Mouse (Mus musculus) left cerebral cortex, adult 11 months (tissue): ENCODE measurements at regions not wholly inside any gene's neighbourhood (a gene's known extent, or its start where the extent isn't known, plus 50 kb on each side); places are given as distances from the start of the nearest gene placed in this dataset.
A peak's percentile ranks its signal among the peaks of the same experiment; 100 is the strongest.

Source experiments
- DNase-seq: peaks from one replicate; pipeline ENCODE4 v3.0.0; 2022; ENCODE audit warnings: low spot score

DNA sequence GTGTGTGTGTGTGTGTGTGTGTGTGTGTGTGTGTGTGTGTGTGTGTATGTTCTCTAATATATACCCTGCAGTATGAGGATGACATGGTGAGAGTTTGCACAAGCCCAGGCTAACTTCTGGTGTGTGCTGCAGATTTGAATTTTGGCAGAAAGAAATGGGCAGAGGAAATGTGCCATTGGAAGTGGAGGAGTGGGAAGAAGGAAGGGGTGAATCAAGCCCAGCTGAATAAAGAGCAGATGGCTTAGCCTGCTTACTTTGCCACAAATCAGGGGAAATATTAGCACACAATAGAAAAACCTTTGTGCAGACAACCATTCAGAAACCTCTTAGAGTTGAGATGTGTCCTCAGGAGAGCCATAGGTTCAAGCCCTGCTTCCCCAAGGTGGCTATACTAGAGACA lies 228.1 kb upstream of the Rgma start:
- DNase-seq, result no peak

DNA sequence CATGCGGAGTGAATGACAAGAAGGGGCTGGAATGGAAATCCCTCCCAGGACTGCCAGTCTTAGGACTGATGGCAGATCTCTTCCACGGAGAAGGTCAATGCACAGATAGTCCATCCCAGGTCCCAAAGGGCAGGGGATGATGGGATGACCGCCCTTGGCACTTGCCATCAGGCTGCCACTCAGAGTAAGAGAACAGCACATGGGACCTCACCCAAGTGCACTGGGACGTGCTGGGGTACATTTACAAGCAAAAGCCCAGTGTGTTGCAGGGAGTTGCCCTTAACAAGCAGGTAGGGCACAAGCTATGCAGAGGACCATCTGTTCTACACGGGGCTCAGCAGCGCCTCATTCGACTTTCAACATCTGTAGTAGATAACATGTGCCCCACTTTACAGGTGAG lies 224.9 kb upstream of the Rgma start:
- no peak for DNase-seq

DNA sequence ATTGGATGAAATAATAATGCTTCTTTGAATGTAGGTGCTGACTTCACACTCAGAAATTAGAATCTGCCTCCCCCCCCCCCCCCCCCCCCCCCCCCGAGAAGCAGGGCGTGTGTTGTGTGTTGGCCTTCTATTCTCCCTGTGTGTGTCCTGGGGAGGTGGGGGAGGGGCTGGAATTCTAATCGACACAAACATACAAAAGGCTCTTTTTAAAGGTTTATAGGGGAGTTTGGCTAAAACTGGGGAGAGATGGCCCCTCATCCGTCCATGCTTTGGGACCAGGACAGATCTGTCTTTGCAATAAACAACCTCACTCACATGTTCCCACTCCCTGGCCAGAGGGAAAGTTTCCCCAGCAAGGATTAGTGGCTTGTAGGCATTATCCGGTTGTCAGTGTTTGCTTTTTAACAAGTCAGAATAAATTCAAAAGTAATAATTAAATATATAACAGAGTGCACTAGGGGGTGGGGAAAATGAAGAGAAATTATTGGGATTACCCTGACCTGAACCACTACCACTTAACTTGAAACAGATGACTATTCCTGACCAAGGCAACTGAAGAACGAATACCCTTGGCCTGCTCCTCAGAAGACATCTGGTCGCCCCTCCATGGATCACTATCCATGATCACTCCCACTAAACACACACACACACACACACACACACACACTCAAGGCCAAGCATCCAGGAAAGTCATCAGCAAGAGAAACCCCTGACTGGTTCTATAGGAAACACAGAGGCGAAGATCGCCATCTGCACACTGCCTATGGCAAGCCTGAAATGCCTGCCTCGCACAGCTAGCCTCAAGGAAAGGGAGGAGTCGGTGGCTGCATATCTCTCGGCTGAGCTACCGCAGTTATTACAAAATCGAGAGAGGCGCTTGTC lies 223.5 kb upstream of the Rgma start:
- DNase-seq, result no peak

DNA sequence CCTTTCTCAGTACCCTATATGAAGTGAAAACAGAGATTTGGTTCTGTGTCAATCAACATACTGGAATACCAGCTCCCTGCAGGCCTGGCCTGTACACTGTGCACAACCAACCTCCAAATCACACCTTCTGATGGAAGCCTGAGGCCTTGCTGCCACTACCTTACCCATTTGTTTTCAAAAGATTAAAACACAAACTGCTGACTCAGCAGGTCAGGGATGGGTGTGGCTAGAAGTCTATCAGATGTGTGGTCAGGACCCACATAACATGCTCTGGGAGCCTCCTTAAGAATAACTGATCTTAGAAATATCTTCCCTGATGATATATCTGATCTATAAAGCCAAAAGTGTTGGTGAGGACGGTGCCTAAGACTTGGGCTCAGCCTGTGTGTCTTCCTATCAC lies 221.6 kb upstream of the Rgma start:
- no peak for DNase-seq

DNA sequence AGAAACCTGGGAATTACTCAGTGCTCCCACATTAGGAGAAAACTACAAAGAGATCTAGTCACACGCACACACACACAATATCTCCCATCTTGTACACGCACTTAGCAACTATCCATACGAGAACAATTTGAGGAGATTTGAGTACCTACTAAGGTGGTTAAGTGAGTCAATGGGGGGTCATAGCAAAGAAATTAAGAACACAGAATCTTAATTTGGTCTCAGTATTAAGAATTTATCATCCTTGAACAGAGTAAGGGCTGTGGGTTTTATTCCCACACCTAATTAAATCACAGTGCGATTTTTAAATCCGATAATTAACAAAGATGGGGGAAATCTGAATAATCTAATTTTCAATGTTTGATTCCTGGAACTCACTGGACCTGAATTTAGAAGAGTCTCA lies 216.5 kb upstream of the Rgma start:
- DNase-seq, result no peak

DNA sequence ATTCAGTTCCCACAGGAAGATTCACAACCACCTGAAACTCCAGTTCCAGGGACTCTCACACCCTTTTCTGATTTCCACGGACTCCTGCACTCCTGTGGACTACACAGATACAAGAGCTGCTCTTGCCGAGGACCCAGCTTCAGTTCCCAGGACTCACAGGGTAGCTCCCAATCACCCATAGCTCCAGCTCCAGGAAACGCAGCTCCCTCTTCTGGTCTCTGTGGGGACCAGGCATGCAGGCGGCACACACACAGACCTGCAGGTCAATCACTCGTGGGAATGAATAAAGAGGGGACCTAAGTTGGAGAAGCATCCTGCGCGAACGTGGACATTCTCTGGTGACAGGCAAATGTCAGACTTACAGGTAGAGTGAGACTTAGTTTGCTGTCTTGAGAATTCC lies 214.3 kb upstream of the Rgma start:
- no peak for DNase-seq

DNA sequence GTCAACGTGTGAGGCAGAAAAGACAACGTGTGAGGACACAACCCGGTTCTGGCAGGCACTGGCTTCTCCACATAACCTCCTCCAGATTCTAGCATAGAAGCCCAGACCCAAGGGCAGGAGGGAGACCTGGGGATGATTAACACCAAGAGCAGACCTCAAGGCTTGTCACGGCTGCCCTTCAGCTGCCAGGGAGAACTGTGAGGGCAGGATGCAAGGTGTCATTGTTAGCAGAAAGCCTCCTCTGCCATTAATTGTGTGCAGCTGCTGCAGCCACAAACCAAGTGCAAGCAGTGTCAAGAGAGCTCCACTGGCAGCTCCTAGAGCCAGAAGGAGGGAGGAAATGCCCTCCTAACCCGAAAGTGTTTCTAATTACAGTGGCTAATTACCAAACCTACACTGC lies 211.6 kb upstream of the Rgma start:
- DNase-seq, result no peak

DNA sequence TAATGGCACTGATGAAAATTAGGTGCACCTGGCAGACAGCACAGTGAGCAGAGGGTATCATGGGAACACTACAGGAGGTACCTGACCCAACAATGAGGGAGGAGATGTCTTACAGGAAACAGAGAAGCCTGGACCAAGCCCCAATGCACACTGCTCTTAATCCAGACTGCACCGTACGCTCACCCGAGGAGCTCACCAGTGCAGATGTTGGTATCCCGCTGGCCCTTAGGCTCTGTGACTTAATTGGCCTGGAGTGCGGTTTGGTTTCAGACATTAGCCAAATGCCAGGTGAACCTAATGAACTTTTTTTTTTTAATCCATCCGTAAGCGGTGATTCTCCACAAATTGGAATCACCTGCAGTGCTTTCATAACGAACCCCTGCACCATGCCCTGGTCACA lies 209.8 kb upstream of the Rgma start:
- no peak for DNase-seq

DNA sequence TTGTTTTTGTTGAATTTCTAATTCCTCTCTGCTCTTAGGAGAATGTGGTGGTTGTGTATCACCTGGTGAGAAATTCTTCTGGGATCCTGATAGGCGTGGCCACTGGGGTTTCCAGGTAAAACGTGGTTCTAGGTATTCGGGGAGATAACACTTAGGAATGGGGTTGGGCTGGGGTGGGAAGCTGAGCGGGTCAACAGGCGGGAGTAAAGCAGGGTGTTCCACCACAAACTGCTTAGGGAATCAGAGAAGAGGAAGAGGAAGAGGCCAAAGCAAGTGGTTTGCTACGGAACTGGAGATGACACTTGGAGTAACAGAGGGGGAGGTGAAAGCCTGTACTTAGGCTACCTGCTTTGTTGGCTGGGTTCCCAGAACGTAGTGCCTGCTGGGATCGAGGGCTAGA lies 205.9 kb upstream of the Rgma start:
- DNase-seq, result no peak

DNA sequence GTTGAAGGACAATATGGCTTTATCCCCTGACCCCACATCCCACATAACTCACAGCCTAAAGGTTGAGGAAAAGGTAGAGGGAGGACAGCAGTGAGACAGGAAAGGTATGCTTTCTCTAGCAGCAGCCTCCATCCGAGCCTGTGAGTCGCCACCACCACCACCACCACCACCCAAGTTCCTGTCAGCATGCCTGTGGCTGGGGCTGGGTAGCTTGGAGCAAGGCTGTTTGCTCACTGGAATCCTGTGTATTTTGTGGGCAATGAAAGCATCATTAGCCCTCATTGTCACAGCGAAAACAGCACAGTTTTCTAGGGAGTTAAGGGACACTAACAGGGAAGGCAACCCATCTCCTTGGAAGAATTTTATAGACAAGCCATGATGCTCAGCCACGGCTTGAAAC lies 202.7 kb upstream of the Rgma start:
- no peak for DNase-seq

DNA sequence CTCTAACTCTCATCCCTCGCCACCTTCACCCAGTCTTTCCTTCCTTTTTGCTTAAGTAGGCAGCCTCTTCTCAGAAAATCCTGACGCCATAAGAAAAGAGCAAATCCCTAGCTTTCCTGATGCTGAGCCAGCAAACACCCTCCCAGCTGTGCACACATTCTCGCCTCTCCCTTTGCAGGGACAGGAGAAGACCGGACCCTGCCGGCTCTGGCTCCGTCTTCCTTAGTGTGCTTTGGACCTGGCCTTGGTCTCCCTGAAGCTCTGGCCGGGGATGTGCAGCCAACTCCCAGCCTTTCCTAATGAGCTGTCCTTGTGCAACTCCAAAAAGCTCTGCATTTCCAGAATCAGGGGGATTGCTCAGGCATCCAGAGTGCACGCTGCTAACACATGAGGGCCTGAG lies 191.5 kb upstream of the Rgma start:
- DNase-seq, result no peak

DNA sequence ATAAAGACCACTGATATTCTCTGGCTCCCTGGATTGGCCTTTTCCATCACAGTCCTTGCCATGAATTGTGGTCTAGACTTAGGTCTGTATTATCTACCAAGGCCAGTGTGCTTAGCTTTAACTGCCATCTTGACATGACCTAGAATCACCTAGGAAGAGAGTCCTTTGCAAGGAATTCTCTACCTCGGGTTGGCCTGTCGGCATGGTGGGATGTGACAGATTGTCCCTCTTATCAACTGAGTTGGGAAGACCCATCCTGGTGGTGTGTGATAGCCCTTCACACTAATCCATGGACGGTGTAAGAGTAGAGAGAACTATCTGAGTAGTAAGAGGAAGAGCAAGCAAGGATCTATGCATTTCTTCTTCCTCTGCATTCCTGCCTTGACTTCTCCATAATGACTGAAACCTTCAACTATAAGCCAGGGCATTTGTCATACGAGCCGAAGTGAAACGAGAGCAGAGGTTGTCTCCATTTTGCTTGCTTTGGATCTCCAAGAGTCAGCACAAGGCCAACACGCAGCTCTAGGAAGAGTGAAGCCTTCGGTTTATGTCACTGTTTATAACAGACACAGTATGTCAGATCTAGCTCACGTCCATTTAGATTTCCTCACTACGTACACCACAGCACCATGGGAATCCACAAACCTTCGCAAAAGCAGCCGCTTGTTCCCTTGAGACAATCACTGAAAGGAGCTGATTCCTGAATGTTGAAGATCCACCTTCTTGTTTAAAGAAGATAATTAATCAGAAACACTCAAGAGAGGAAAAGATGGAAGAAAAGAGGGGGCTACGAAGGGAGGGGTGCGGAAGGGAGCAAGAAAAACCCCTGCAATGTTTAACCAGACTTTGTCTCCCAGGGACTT lies 190.9 kb upstream of the Rgma start:
- no peak for DNase-seq

DNA sequence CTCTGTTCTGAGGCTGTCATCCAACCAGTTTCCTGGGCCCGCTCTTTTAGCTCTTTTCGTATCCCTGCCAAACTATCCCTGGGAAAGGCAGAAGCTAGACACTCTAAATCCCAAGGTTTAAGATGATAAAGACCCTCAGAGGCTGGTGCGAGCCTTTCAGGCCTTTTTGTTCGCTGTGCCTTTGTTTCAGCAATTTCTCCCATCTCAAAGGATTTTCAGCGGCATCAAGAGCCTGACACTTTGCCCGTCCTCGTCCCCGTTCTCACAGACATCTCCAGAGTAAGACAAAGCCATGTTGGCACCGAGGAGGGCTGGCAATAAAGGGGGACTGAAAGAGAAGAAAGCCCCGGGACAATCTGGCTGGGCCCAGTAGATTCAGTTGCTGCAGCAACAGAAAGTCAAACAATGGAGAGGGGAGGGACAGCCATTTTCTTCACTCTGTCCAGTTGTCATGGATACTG lies 190.2 kb upstream of the Rgma start:
- DNase-seq, result peak; percentile 35

DNA sequence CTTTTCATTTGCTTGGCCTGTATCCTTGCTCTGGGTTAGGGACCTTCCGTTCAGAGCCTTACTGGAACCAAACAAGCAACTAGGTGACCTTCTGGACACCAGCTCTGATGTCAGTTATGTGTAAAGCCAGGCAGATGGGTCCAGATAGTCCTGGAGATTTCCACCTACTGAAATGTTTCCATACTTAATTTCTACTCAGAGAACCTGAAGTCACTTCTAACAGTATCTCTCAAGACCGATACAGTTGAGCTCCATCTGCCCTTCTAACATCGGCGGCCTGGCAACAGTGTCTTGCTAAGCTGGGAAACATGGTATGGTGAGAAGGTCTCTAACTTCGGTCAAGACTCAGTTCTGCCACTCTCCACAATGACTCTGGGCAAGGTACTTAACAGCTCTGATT lies 189.7 kb upstream of the Rgma start:
- DNase-seq, result no peak

DNA sequence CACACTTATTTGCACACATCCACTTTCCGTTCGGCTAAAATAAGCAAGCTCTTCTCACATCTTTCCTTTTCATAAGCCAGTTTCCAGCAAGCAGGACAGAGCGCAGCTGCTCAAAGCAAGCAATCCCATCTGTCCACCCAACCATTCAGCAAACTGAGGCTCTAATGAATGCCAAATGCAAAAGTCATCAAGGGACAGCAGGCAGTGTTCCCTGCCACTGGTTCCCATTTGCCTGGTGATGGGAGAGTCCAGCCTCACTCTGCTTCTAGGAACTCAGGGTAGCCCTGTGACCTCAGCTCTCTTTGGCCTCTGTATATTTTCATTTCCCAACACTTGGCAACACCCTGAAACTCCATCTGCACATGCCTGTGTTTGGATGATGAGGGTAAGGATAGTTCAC lies 188.8 kb upstream of the Rgma start:
- DNase-seq, result no peak

DNA sequence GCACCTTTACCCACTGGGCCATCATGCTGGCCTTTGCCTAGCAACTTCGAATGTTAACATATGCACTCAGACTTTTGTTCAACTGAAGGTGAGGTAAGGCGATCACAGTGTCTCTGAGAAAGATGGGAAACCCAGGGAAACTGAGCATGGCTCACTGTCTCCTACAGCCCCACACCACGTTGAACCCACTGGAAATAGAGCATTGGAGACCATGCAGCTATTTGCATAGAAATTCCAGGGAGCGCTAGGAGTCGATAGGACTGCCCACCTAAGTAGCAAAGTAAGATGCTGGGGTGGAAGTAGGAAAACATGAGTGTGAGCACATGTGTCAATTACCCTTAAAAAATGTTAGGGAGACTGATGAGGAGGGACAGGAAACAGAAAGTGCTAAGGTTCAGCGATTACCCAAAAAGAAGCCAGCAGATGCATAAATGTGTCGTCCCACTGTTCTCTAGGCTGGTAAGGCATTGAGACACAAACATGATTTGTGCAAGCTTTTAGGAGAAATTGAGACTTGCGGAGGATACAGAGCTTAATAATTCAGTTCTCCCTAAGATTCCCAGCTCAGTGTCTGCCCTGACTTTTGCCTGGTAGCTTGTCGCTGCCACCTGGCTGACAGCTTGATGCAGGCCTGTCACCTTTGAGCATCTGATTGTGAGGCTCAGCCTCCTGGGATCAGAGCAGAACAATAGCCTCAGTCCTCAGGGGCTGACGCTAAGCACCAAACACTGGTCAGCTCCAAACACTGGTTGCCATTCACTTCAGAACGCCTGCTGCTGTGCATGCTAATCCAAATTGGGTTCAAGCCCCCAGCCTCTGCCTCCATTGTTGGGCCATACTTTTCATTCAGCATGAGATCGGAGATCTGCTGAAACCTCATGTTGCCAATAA lies 183.7 kb upstream of the Rgma start:
- DNase-seq, result no peak

DNA sequence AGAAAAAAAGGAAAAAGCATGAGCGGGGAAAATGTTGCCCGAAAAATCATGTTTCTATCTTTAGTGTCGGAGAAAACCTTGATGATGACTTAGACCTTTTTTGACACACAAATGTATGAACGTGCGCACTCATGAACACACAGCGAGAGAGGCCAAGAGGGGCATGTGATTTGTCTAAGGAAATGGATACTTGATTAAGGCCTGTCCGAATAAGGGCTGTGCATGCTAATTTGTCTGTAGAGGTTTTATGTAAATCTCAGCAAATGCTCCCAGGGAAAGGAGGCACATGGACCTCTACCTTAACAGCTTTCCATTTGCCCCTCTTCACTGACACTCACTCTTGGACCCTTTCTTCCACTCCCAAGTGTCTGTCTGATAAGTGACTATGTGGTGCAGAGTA lies 182.5 kb upstream of the Rgma start:
- DNase-seq, result no peak

DNA sequence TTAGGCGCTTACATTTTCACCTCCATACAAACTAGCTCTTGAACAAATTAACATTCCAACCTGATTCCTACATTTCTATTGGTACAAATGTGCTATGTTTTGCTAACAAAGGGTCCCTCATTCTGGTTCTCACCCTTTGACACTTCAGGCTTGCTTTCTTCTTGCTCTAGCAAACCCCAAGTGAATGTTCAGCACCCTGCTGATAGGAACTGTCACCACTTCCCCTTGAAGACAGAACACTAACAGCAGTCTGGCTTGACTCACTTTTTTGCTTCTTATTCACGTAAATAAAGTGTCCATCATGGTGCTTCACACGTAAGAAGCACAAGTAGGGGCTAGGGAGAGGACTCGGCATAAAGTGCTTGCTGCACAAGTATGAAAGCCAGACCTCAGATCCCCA lies 180.0 kb upstream of the Rgma start:
- no peak for DNase-seq

DNA sequence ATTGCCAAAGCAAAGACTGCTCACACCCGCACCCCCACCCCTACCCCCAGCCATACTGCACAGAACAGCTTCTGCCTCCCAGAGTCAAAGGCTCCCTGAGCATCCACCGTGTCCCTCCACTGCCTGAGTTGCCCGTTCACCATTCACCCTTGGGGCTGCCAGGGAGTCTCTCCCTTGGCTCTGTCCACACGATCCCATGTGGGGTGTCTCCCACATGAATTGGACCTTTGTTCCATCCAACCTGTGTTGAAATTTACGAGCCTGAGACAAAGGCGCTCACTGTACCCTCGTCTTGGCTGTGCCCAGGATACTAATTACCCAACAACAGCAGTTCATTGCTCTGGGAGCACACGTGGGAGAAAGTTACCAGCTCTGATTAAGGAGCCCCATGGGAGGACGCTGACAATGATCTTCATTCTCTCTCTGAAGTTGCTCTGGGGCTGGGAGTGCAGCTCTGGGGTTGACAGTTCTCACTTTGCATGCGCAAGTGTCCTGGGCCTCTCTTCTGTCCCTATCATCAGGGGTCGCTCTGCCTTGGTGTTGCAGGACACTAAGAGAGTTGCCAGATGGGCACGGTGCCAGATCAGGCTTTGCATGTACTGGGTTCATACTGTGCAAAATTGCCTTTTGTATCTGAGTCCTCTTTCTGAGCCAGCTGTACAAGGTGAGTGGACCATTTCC lies 178.3 kb upstream of the Rgma start:
- peak; percentile 68 for DNase-seq

DNA sequence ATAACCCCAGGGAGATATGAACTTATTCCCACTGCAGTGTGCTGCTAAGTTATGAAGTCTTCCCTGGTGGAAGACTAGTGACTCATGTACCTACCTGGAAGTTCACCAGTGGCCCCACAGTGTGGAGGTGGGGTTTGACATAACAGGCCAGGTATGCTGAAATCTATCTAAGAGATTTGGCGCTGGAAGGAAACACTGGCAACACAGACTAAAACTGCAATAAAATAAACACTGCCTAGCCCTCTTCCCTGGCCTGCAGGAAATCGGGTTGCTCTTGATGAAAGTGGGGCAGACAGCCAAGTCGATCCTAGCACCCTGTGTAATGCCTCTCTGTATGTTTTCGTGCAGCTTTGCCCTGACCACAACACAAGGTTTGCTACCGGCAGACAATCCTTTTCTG lies 177.2 kb upstream of the Rgma start:
- DNase-seq, result no peak

DNA sequence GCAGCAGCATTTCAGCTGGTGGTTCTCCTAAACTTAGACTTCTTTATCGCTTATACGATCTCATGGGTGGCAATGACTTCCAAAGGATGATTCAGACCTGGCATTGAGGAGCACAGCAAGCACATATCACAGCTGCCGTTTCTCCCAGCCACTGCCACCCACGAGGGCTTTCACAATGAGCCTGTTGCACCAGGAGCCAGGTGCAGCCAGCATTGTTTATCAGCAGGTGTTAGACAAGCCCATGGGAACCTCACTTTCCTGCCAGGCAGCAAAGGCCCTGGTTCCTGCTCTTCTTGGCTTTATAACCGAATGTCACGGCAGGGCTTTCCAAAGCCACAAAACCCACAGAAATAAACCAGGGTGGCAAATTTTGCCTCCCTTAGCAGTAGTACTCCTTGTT lies 175.3 kb upstream of the Rgma start:
- no peak for DNase-seq

DNA sequence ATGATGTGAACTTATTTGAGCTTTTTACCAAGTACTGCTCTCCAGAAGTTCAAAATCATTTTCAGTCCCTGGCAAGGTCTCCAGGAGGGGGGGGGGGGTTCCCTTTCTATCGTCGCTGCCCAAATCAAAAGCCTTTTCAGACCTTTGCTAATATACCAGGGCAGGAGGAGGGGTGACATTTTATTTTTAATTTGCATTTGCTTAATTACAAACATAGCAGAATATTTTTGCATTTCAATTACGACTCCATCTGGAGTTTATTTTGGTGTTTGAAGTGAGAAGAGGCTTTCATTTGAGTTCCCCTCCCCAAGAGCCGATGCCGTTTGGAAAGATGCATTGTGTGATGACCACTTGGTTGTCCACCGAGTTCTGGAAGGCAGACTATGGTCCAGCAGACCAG lies 174.0 kb upstream of the Rgma start:
- no peak for DNase-seq
